Mouse (Mus musculus): ENCODE measurements at regions not wholly inside any gene's neighbourhood (a gene's known extent, or its start where the extent isn't known, plus 50 kb on each side); places are given as distances from the start of the nearest gene placed in this dataset.

- TF ChIP-seq EP300 (IDR thresholded peaks at IDR 0.05; ENCODE audit: low read depth) = no peak
- TF ChIP-seq CTCF (IDR thresholded peaks at IDR 0.05; ENCODE audit: low read depth) = no peak
- H3K9me3 ChIP-seq (replicated peaks; ENCODE audit: control insufficient read depth, low read length) = no peaks in the 10 kb centered on the region
- no peak overlapping the region for H3K4me3 ChIP-seq (ENCODE audit: low read depth, low read length)
- no peak overlapping the region for H3K4me2 ChIP-seq (ENCODE audit: low read depth, low read length)
- ATAC-seq (ENCODE audit: insufficient read depth, low read depth) (no peak), DNase-seq (ENCODE audit: low spot score) (no peak)
- H3K36me3 ChIP-seq (replicated peaks; ENCODE audit: control insufficient read depth, insufficient read depth, low read length) = no peaks in the 10 kb centered on the region
- H3K4me1 ChIP-seq (ENCODE audit: control insufficient read depth, insufficient read depth) = no peaks in the 10 kb centered on the region
- H3K27ac ChIP-seq (ENCODE audit: low read depth) = no peak overlapping the region
- no peak overlapping the region for H3K9ac ChIP-seq (replicated peaks; ENCODE audit: low read depth, low read length)
- WGBS = 76% methylated on average over 9 of the region's 9 CpGs
- no peaks in the 10 kb centered on the region for H3K27me3 ChIP-seq (ENCODE audit: control insufficient read depth, insufficient read depth, low read length)
These were observed 158.9 kb downstream of the Rab11fip2 start for GRCm38 (mm10) chr19:59784401-59785046.

DNA sequence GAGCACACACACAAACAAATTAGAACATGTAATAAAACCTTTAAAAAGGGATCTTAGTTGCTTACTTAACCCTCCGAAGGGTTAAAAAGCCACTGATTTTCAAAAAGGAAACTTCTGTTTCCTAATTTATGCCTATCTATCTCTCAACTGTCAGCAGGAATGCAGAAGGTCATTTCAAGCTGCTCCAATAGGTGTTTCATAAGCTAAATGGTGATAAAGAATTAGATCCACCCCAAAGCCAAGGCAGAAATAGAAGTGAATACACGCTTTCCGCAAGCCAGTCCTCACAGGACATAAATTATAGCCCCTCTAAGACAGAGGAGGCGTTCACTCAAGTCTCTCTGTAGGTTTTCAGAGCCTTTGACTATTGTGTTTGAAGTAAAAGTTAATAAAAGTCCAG, 112.2 kb downstream of the Rab11fip2 start:
- Histone ChIP-seq H3K9ac (replicated peaks; ENCODE audit: low read depth, low read length) (no peak overlapping the region), H3K9me3 (replicated peaks; ENCODE audit: control insufficient read depth, low read length) (no peaks in the 10 kb centered on the region), H3K4me1 (ENCODE audit: control insufficient read depth, insufficient read depth) (no peaks in the 10 kb centered on the region), H3K4me2 (ENCODE audit: low read depth, low read length) (no peak overlapping the region), H3K4me3 (ENCODE audit: low read depth, low read length) (no peak overlapping the region), H3K36me3 (replicated peaks; ENCODE audit: control insufficient read depth, insufficient read depth, low read length) (no peaks in the 10 kb centered on the region), H3K27me3 (ENCODE audit: control insufficient read depth, insufficient read depth, low read length) (no peaks in the 10 kb centered on the region), H3K27ac (ENCODE audit: low read depth) (no peak overlapping the region)
- DNase-seq (ENCODE audit: low spot score) (no peak), ATAC-seq (ENCODE audit: insufficient read depth, low read depth) (no peak)
- 47% methylated on average over 4 of the region's 4 CpGs for WGBS
- no peak for TF ChIP-seq EP300 (IDR thresholded peaks at IDR 0.05; ENCODE audit: low read depth)
- no peak for TF ChIP-seq CTCF (IDR thresholded peaks at IDR 0.05; ENCODE audit: low read depth)

- DNase-seq (ENCODE audit: low spot score) (no peak), ATAC-seq (ENCODE audit: insufficient read depth, low read depth) (no peak)
- WGBS = 73% methylated on average over 4 of the region's 4 CpGs
- no peaks in the 10 kb centered on the region for H3K27me3 ChIP-seq (ENCODE audit: control insufficient read depth, insufficient read depth, low read length)
- H3K4me3 ChIP-seq (ENCODE audit: low read depth, low read length) = no peak overlapping the region
- TF ChIP-seq EP300 (IDR thresholded peaks at IDR 0.05; ENCODE audit: low read depth) (no peak), CTCF (IDR thresholded peaks at IDR 0.05; ENCODE audit: low read depth) (no peak)
- H3K4me1 ChIP-seq (ENCODE audit: control insufficient read depth, insufficient read depth) = no peaks in the 10 kb centered on the region
- no peaks in the 10 kb centered on the region for H3K9me3 ChIP-seq (replicated peaks; ENCODE audit: control insufficient read depth, low read length)
- H3K27ac ChIP-seq (ENCODE audit: low read depth) = no peak overlapping the region
- no peak overlapping the region for H3K4me2 ChIP-seq (ENCODE audit: low read depth, low read length)
- H3K9ac ChIP-seq (replicated peaks; ENCODE audit: low read depth, low read length) = no peak overlapping the region
- H3K36me3 ChIP-seq (replicated peaks; ENCODE audit: control insufficient read depth, insufficient read depth, low read length) = no peaks in the 10 kb centered on the region
These were observed 106.3 kb downstream of the Rab11fip2 start for GRCm38 (mm10) chr19:59837138-59837537.

DNA sequence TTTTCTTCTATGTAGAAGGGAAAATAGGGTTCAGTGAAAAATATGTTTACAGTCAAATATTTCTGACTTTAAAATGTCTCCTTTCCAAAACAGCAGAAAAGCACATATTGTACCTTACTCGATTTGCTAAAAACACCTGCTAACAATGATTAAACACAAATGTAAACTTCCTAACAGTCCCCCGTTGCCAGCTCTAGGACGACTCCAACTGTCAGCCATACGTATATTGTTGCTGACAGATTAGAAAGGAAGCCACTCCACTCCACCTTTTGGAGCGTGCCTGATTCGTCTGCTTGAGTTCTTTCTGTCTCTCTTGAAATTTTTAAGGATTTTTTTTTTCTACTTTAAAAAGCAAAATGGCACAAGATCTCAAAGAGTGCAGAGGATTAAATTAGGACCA, 105.8 kb downstream of the Rab11fip2 start:
- TF ChIP-seq CTCF (IDR thresholded peaks at IDR 0.05; ENCODE audit: low read depth) (no peak), EP300 (IDR thresholded peaks at IDR 0.05; ENCODE audit: low read depth) (no peak)
- ATAC-seq (ENCODE audit: insufficient read depth, low read depth) (no peak), DNase-seq (ENCODE audit: low spot score) (no peak)
- no peak overlapping the region for H3K4me2 ChIP-seq (ENCODE audit: low read depth, low read length)
- no peaks in the 10 kb centered on the region for H3K9me3 ChIP-seq (replicated peaks; ENCODE audit: control insufficient read depth, low read length)
- no peaks in the 10 kb centered on the region for H3K36me3 ChIP-seq (replicated peaks; ENCODE audit: control insufficient read depth, insufficient read depth, low read length)
- no peak overlapping the region for H3K9ac ChIP-seq (replicated peaks; ENCODE audit: low read depth, low read length)
- H3K4me1 ChIP-seq (ENCODE audit: control insufficient read depth, insufficient read depth) = no peaks in the 10 kb centered on the region
- no peak overlapping the region for H3K27ac ChIP-seq (ENCODE audit: low read depth)
- 46% methylated on average over 6 of the region's 6 CpGs for WGBS
- H3K27me3 ChIP-seq (ENCODE audit: control insufficient read depth, insufficient read depth, low read length) = no peaks in the 10 kb centered on the region
- H3K4me3 ChIP-seq (ENCODE audit: low read depth, low read length) = no peak overlapping the region

- Histone ChIP-seq H3K4me1 (ENCODE audit: control insufficient read depth, insufficient read depth) (no peaks in the 10 kb centered on the region), H3K27ac (ENCODE audit: low read depth) (no peak overlapping the region), H3K27me3 (ENCODE audit: control insufficient read depth, insufficient read depth, low read length) (no peaks in the 10 kb centered on the region), H3K4me2 (ENCODE audit: low read depth, low read length) (no peak overlapping the region), H3K9ac (replicated peaks; ENCODE audit: low read depth, low read length) (no peak overlapping the region), H3K36me3 (replicated peaks; ENCODE audit: control insufficient read depth, insufficient read depth, low read length) (no peaks in the 10 kb centered on the region), H3K9me3 (replicated peaks; ENCODE audit: control insufficient read depth, low read length) (no peaks in the 10 kb centered on the region), H3K4me3 (ENCODE audit: low read depth, low read length) (no peak overlapping the region)
- ATAC-seq (ENCODE audit: insufficient read depth, low read depth) (no peak), DNase-seq (ENCODE audit: low spot score) (no peak)
- TF ChIP-seq CTCF (IDR thresholded peaks at IDR 0.05; ENCODE audit: low read depth) (no peak), EP300 (IDR thresholded peaks at IDR 0.05; ENCODE audit: low read depth) (no peak)
- WGBS = 64% methylated on average over 3 of the region's 3 CpGs
These were observed 99.2 kb downstream of the Rab11fip2 start for GRCm38 (mm10) chr19:59844270-59844669.

DNA sequence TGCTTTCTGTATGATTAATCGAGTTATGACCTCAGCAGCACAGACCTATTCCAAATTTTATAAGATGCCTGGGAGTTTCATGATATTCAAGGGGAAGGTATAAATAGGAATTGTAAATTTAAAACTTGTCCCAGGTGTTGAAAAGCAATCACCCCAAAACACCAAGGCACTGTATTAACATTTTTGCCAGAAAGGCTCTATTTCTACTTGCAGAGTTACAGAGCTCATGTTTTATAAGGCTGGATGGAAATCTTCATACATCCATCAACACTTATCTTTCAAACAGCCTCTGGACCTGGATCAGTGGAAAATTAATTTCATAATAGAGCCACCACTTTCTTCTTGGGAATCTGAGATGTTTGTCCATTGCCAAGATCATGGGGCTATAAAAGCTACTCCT, 96.6 kb downstream of the Rab11fip2 start:
- ATAC-seq (ENCODE audit: insufficient read depth, low read depth) (no peak), DNase-seq (ENCODE audit: low spot score) (no peak)
- H3K4me2 ChIP-seq (ENCODE audit: low read depth, low read length) = no peak overlapping the region
- H3K4me3 ChIP-seq (ENCODE audit: low read depth, low read length) = no peak overlapping the region
- H3K36me3 ChIP-seq (replicated peaks; ENCODE audit: control insufficient read depth, insufficient read depth, low read length) = no peaks in the 10 kb centered on the region
- H3K9ac ChIP-seq (replicated peaks; ENCODE audit: low read depth, low read length) = no peak overlapping the region
- WGBS = 87% methylated on average over 1 of the region's 1 CpGs
- TF ChIP-seq CTCF (IDR thresholded peaks at IDR 0.05; ENCODE audit: low read depth) (no peak), EP300 (IDR thresholded peaks at IDR 0.05; ENCODE audit: low read depth) (no peak)
- no peak overlapping the region for H3K27ac ChIP-seq (ENCODE audit: low read depth)
- H3K9me3 ChIP-seq (replicated peaks; ENCODE audit: control insufficient read depth, low read length) = no peaks in the 10 kb centered on the region
- no peaks in the 10 kb centered on the region for H3K4me1 ChIP-seq (ENCODE audit: control insufficient read depth, insufficient read depth)
- H3K27me3 ChIP-seq (ENCODE audit: control insufficient read depth, insufficient read depth, low read length) = no peaks in the 10 kb centered on the region
